Mouse (Mus musculus) spleen, adult 2 months (tissue): ENCODE results near the gene Tpk1. TPM values are rescaled to one million over a fixed set of nuclear protein-coding genes. Genes with fewer than 3 reads are reported as not detected.

Experiments used
- DNase-seq, 2 experiments: peaks; one replicate each; pipeline versions ENCODE4 v3.0.0 to v3.0.0-alpha.2; 2012 to 2021; ENCODE audit warnings: low spot score in 2 of 2, low read depth in 1 of 2
- H3K27ac ChIP-seq: fragments of 200-500 bp; 2 replicates; pipeline ENCODE4 v1.5.1; 2012; ENCODE audit warnings: low read length, inconsistent platforms; ENCODE audit not compliant: insufficient read depth
- H3K27me3 ChIP-seq: fragments of 200-500 bp; 2 replicates; pipeline ENCODE4 v1.6.1; 2012; ENCODE audit warnings: mild to moderate bottlenecking, moderate library complexity, low read length, inconsistent platforms; ENCODE audit not compliant: control insufficient read depth, insufficient read depth
- H3K36me3 ChIP-seq: fragments of 200-500 bp; 2 replicates; pipeline ENCODE4 v1.6.1; 2012; ENCODE audit warnings: mild to moderate bottlenecking, low read length, inconsistent platforms; ENCODE audit not compliant: control insufficient read depth, insufficient read depth
- H3K4me1 ChIP-seq: fragments of 200-500 bp; 2 replicates; pipeline ENCODE4 v1.6.1; 2011; ENCODE audit warnings: inconsistent platforms; ENCODE audit not compliant: control insufficient read depth, insufficient read depth, insufficient read length
- H3K4me3 ChIP-seq: fragments of 200-500 bp; 2 replicates; pipeline ENCODE4 v1.5.1; 2011; ENCODE audit warnings: mild to moderate bottlenecking, inconsistent platforms; ENCODE audit not compliant: insufficient read depth, insufficient read length; ENCODE audit errors: extremely low read depth
- CTCF ChIP-seq: fragments of 200-500 bp; IDR thresholded peaks from 2 replicates; pipeline ENCODE4 v1.5.1; 2011; ENCODE audit warnings: mild to moderate bottlenecking, inconsistent platforms; ENCODE audit not compliant: insufficient read depth, insufficient read length, insufficient replicate concordance; ENCODE audit errors: extremely low read depth
- POLR2A ChIP-seq: fragments of 200-500 bp; IDR thresholded peaks from 2 replicates; pipeline ENCODE4 v1.6.1; 2011; ENCODE audit warnings: low read depth, low read length, inconsistent platforms
- WGBS: fragments of 180-500 bp; shearing (Covaris S2); methylation state at CpG from one replicate; pipeline ENCODE4 v1.1.7; 2018; 5-methylcytosine and 5-hydroxymethylcytosine counted together
- polyA plus RNA-seq: library from polyadenylated mRNA; depleted of rRNA; stranded (reverse); fragments of >200 nt; gene quantifications from 2 replicates; pipeline ENCODE4 v1.2.3, GENCODE M21; 2012

Gene Tpk1
- polyA plus RNA-seq, 1 experiment: 1.6 TPM

DNA sequence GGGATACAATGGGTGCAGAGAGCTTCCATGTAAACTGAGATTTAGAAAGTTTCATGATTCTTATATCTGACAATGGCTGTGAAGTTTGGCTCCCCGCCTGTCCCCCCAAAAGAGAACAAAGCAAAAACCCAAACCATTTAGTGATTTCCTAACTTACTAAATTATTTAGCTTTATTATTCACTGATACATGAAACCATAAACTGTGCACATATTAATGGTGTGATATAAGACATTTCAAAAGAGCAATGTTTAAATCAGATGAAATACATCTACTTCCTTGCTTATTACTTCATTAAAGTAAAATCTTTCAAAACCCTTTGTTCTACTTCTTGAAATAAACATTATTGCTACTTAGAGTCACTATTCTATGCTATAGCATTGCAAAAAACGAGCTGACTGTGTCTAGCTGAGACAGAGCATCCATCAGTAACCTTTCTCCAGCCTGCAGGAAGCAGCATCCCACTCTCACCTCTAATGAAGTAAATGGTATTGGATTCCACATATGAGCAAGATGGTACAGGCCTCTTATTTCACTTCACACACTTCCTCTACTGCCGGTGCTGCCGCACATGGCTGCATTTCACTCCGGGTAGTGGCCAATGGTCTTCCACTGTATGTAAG is 161.4 kb downstream of the Tpk1 start:
- Histone ChIP-seq H3K4me3 (no peak overlapping the region), H3K27me3 (no peaks in the 10 kb centered on the region; the same call in 1 of the 2 replicates), H3K36me3 (no peaks in the 10 kb centered on the region), H3K27ac (no peak overlapping the region), H3K4me1 (no peaks in the 10 kb centered on the region)
- DNase-seq: no peak
- no peak for TF ChIP-seq POLR2A
- TF ChIP-seq CTCF: no peak
- 89% methylated on average over 5 of the region's 5 CpGs for WGBS

DNA sequence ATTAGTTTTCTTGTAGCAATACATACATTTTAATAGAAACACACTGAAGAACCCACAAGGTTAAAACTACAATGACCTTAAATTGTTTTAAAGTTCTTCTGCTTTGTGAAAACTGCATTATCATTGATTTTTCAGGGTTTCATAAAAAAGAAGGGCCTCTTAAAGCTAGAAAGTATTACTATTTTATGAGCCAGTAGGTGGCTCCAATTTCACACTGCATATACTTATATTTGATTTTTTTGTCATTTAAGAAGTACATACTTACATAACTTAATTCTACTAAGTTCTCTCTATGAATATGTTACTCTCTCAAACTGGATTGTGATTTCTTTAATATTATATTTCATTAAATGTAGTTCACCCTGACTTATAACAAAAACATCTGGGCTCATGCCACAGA is 173.7 kb downstream of the Tpk1 start:
- no peaks in the 10 kb centered on the region for H3K27me3 ChIP-seq
- TF ChIP-seq POLR2A (no peak), CTCF (no peak)

DNA sequence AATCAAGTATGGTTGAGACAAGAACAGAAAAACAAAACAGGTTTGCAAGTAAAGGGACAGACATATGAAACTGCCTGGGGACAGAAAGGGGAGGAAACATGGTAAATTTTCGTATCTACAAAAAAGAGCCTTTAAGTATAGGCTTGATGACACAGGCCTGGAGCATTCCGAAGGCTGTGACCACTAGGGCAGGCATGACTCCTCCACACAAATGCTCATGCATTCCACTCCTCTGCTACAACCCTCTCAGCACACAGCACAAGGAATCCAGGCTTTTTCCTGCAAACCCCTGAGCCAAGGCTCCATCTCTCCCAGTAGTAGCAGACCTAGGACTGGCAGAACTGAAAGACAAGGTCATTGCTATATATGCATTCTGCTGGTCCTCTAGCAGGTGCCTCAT is 179.4 kb downstream of the Tpk1 start:
- Histone ChIP-seq H3K36me3 (no peaks in the 10 kb centered on the region), H3K4me1 (no peaks in the 10 kb centered on the region), H3K4me3 (no peak overlapping the region), H3K27ac (no peak overlapping the region), H3K27me3 (no peaks in the 10 kb centered on the region)
- DNase-seq: no peak
- TF ChIP-seq CTCF: no peak
- 96% methylated on average over 2 of the region's 2 CpGs for WGBS

More for the DNA sequence above, 173.7 kb downstream of the Tpk1 start:
- DNase-seq: no peak
- Histone ChIP-seq H3K4me3 (no peak overlapping the region), H3K4me1 (no peaks in the 10 kb centered on the region), H3K36me3 (no peaks in the 10 kb centered on the region), H3K27ac (no peak overlapping the region)

DNA sequence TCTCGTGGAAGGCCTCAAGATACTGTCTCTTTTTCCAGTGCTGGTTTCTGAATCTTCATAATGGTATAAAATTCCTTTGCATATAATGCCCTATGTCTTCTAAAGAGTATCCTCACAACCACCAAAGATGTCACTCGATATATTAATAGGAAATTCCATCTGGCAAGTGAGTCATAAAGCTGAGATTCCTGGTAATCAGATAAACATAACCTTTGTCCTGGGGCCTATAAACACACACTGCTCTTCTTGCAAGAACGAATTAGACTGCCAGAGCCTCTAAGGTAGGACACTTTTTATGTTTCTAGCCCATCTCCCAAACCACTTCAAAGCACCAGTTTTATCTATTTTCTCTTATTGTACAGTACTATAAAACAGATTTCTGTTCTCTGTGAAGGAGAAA is 185.4 kb downstream of the Tpk1 start:
- Histone ChIP-seq H3K4me3 (no peak overlapping the region), H3K27me3 (no peaks in the 10 kb centered on the region), H3K27ac (no peak overlapping the region), H3K36me3 (no peaks in the 10 kb centered on the region), H3K4me1 (no peaks in the 10 kb centered on the region)
- no peak for DNase-seq
- WGBS: 86% methylated on average over 3 of the region's 3 CpGs
- TF ChIP-seq CTCF (no peak), POLR2A (no peak)

DNA sequence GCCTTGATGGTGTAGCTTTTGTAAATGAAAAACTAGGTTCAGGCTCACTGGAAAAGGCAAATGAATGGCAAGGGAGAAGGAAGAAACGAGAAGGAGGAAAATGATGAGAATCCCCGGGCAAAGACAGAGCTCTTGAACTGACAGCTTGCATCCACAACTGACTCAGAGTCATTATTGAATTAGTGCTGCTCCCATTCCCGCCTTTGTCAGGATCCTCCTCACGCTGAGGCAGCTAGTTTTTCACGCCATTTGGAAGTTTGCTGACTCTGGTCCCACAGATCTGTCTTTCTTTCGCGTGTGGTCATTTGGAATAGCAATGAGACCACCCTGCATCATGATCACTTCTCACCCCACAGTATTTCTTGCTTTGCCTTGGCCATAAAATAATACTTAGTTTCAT is 187.3 kb downstream of the Tpk1 start:
- no peaks in the 10 kb centered on the region for H3K27me3 ChIP-seq
- H3K4me1 ChIP-seq: no peaks in the 10 kb centered on the region
- 91% methylated on average over 7 of the region's 7 CpGs for WGBS
- H3K27ac ChIP-seq: no peak overlapping the region
- no peak for DNase-seq
- TF ChIP-seq CTCF (no peak), POLR2A (no peak)
- H3K4me3 ChIP-seq: no peak overlapping the region
- no peaks in the 10 kb centered on the region for H3K36me3 ChIP-seq

DNA sequence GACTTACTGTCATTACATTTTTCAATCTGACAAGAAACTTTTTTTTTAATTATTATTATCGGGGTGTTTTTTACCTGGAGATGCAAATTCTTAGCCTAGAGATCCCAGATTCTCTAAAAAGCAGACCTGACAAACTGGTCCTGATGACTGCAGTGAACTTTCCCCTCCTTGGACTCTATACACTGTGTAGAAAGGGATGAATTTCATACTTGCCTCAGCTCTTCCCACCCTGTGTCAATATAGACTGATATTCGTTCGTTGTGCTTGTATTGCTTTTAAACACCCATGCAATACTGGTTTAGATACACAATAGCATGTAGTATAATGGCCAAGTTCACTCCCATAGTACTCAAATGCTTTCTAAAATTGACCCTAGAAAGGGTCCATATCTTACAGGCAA is 189.7 kb downstream of the Tpk1 start:
- no peaks in the 10 kb centered on the region for H3K27me3 ChIP-seq
- TF ChIP-seq POLR2A (no peak), CTCF (no peak)
- H3K4me1 ChIP-seq: no peaks in the 10 kb centered on the region
- no peaks in the 10 kb centered on the region for H3K36me3 ChIP-seq
- WGBS: 93% methylated on average over 3 of the region's 3 CpGs
- no peak for DNase-seq
- no peak overlapping the region for H3K27ac ChIP-seq
- no peak overlapping the region for H3K4me3 ChIP-seq

DNA sequence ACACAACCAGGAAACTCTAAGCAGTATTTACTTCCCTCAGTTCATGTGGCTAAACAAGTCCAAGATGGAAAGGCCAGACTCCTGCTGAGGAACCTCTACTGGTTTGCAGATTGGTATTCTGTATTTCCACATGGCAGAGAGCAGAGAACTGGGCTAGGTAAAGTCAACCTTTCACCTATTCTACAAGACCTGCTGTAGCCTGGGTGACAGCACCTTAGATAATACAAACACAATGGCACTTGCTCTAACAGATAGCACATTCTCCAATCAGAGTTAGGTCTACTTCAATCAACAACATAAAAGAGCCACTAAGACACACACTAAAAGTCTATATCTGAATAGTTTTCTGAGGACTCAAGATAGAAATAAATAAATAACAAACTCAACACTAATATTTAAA is 190.2 kb downstream of the Tpk1 start:
- Histone ChIP-seq H3K36me3 (no peaks in the 10 kb centered on the region), H3K27ac (no peak overlapping the region), H3K27me3 (no peaks in the 10 kb centered on the region), H3K4me3 (no peak overlapping the region), H3K4me1 (no peaks in the 10 kb centered on the region)
- no peak for DNase-seq
- no peak for TF ChIP-seq CTCF
- TF ChIP-seq POLR2A: no peak
